ENCODE assay signal across 16 mouse cellular contexts in the genomic region with DNA sequence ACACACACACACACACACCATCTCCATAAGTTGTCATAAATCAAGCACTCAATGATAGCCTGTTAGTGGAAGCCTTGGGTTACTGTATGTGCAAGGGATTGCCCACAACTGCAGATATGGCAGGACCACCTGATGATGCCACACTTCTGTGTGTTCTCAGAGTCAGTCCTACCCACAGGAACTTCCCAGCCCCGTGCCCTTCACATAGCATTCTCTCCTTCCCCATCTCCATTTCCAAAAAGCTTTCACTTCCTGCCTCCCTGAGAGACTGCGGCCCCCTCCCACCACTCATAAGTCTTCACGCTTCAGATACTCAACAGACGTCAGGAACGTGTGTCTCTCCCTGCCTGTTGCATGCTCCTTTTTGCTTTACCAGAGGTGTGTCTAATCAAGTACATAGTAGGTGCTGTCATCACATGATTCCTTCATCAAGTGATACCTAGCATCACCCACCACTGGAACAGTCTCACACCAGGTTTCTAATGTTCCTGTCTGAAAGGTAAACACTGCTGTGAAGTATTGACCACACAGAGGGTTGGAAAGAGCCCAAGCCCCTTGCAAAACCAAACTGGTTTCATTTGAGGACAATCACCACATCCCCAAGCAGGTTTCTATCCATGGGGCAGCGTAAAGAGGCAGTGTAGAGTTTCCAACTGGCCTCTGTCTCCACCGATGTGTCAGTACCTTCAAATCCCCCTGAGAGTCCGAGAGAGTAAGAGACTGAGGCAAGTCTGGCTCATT. TPM values are rescaled to one million over a fixed set of nuclear protein-coding genes. Genes with fewer than 3 reads are reported as not detected.
A peak's percentile ranks its signal among the peaks of the same experiment; 100 is the strongest.
DNase-seq lines count a peak whose midpoint lies in the region; ATAC-seq and TF ChIP-seq lines count a peak whose summit lies in the region.
"Had no signal": no experiment of that assay in that cellular context is flagged by ENCODE, and none has a peak within 500 bp of the region (broad histone marks: within the 10 kb centered on the region; RNA-seq: fewer than 3 reads in every experiment).

No protein-coding gene starts in this region.

- intact Hi-C loops in heart, postnatal 36 days (cut with DNase I) = loop anchor here (5.0 to 10.0 kb wide), 4 partner anchors 260 to 470 kb away; partner anchors contain the start of genes Nup37 and Parpbp

- peak overlapping the region; percentile 70 for H3K4me2 ChIP-seq in heart, embryonic 16.5 days (ENCODE audit: low read depth, low read length)
- H3K4me2 ChIP-seq in stomach, embryonic 14.5 days (replicated peaks; ENCODE audit: low read depth, low read length) = 0 out of 2 replicates have a peak overlapping the region, but pooled peaks have one; percentile 2
- no peak overlapping the region for H3K4me2 ChIP-seq in stomach, postnatal 0 days (replicated peaks; ENCODE audit: low read depth)
- H3K4me2 ChIP-seq: hindbrain, embryonic 13.5 days; neural tube, embryonic 12.5 days had no signal

- no peak for TF ChIP-seq CTCF in stomach, postnatal 0 days (IDR thresholded peaks at IDR 0.05; ENCODE audit: low read depth)

- 0 out of 2 replicates have a peak overlapping the region, but pooled peaks have one; percentile 4 for H3K9ac ChIP-seq in heart, embryonic 16.5 days (ENCODE audit: low read length)
- no peak overlapping the region for H3K9ac ChIP-seq in stomach, embryonic 14.5 days (replicated peaks; ENCODE audit: low read depth, low read length)
- no peak overlapping the region for H3K9ac ChIP-seq in stomach, postnatal 0 days (ENCODE audit: low read length)
- H3K9ac ChIP-seq: hindbrain, embryonic 13.5 days; neural tube, embryonic 12.5 days had no signal

- H3K27me3 ChIP-seq in heart, embryonic 16.5 days (ENCODE audit: control insufficient read depth, insufficient read depth, low read length) = no peaks in the 10 kb centered on the region
- H3K27me3 ChIP-seq in stomach, embryonic 14.5 days (ENCODE audit: control insufficient read depth, insufficient read depth, low read length) = no peaks in the 10 kb centered on the region
- no peaks in the 10 kb centered on the region for H3K27me3 ChIP-seq in stomach, postnatal 0 days (ENCODE audit: control insufficient read depth, insufficient read depth, low read length)
- H3K27me3 ChIP-seq: neural tube, embryonic 12.5 days had no signal

- no peak for TF ChIP-seq EP300 in stomach, postnatal 0 days (optimal IDR thresholded peaks at IDR 0.05)

- H3K4me3 ChIP-seq in heart, embryonic 16.5 days (ENCODE audit: low read length) = no peak overlapping the region
- no peak overlapping the region for H3K4me3 ChIP-seq in stomach, embryonic 14.5 days (ENCODE audit: low read depth, low read length)
- no peak overlapping the region for H3K4me3 ChIP-seq in stomach, postnatal 0 days (ENCODE audit: low read depth, low read length)
- H3K4me3 ChIP-seq: hindbrain, embryonic 13.5 days; neural tube, embryonic 12.5 days had no signal

- peaks cover 31% of the 10 kb centered on the region for H3K4me1 ChIP-seq in heart, embryonic 16.5 days (ENCODE audit: control insufficient read depth, insufficient read depth, low read length)
- peaks cover 21% of the 10 kb centered on the region for H3K4me1 ChIP-seq in stomach, embryonic 14.5 days (ENCODE audit: control insufficient read depth, insufficient read depth, low read length)
- H3K4me1 ChIP-seq in stomach, postnatal 0 days (replicated peaks; ENCODE audit: control insufficient read depth, insufficient read depth) = no peaks in the 10 kb centered on the region

- DNase-seq in heart, postnatal 36 days = no peak
- DNase-seq in stomach, postnatal 0 days (ENCODE audit: low spot score) = no peak
- DNase-seq in right cerebral cortex, postnatal 14 days = no peak
- DNase-seq in urinary bladder, postnatal 14 days (ENCODE audit: low spot score) = no peak
- DNase-seq: adrenal gland, postnatal 14 days; cerebellum, adult 9-10 months; gastrocnemius, postnatal 10 days; kidney, postnatal 36 days; left cerebral cortex, postnatal 4 days; right cerebral cortex, postnatal 4 days had no signal

- peaks cover 3% of the 10 kb centered on the region for H3K9me3 ChIP-seq in heart, embryonic 16.5 days (replicated peaks; ENCODE audit: control insufficient read depth, low read length)
- H3K9me3 ChIP-seq in stomach, embryonic 14.5 days (ENCODE audit: control insufficient read depth, low read depth, low read length) = peaks cover 7% of the 10 kb centered on the region; the same call in 1 of the 2 replicates
- H3K9me3 ChIP-seq in stomach, postnatal 0 days (ENCODE audit: control insufficient read depth, low read length) = no peaks in the 10 kb centered on the region
- H3K9me3 ChIP-seq: hindbrain, embryonic 13.5 days; neural tube, embryonic 12.5 days had no signal

- H3K27ac ChIP-seq in heart, embryonic 16.5 days (ENCODE audit: low read length) = peak overlapping the region; percentile 83
- H3K27ac ChIP-seq in stomach, embryonic 14.5 days (ENCODE audit: low read length) = peak overlapping the region; percentile 68; the same call in 1 of the 2 replicates
- no peak overlapping the region for H3K27ac ChIP-seq in stomach, postnatal 0 days (replicated peaks)
- H3K27ac ChIP-seq: hindbrain, embryonic 13.5 days; neural tube, embryonic 12.5 days had no signal

- no peak for ATAC-seq in heart, embryonic 16.5 days (replicated peaks; ENCODE audit: extremely low read depth, insufficient read depth, low FRiP score)
- ATAC-seq in stomach, embryonic 14.5 days (ENCODE audit: insufficient number of reproducible peaks, insufficient read depth, low FRiP score, low read depth) = 0 out of 2 replicates have a peak, but pooled peaks have one; percentile 16
- ATAC-seq in stomach, postnatal 0 days (ENCODE audit: low FRiP score, low TSS enrichment) = no peak
- ATAC-seq in granulocyte monocyte progenitor cell, adult 5-6 weeks (replicated peaks; ENCODE audit: poor library complexity, severe bottlenecking) = peak; percentile 54
- ATAC-seq: intestine, postnatal 0 days had no signal

- 38% methylated on average over 8 of the region's 8 CpGs for WGBS in heart, embryonic 16.5 days
- 32% methylated on average over 8 of the region's 8 CpGs for WGBS in stomach, embryonic 14.5 days
- WGBS in stomach, postnatal 0 days = 54% methylated on average over 8 of the region's 8 CpGs

- H3K36me3 ChIP-seq in heart, embryonic 16.5 days (ENCODE audit: control insufficient read depth, insufficient read depth) = no peaks in the 10 kb centered on the region
- H3K36me3 ChIP-seq in stomach, embryonic 14.5 days (ENCODE audit: control insufficient read depth, insufficient read depth, low read length) = no peaks in the 10 kb centered on the region
- H3K36me3 ChIP-seq in stomach, postnatal 0 days (ENCODE audit: control insufficient read depth, insufficient read depth, low read length) = no peaks in the 10 kb centered on the region
- H3K36me3 ChIP-seq: hindbrain, embryonic 13.5 days; neural tube, embryonic 12.5 days had no signal

RNA-seq across cellular contexts. Expression of gene Igf1, which starts 0.7 kb away (rescaled TPM):
- polyA plus RNA-seq in heart, embryonic 16.5 days (2015; fragmentation: Nextera tagmentation; extraction: Ambion mirVana) = 27.5 and 28.0 TPM in 2 replicates
- 10 to 100 TPM; 15.5 to 18.8 TPM for total RNA-seq in heart, postnatal 36 days (2021)
- 167 and 172 TPM in 2 replicates for polyA plus RNA-seq in stomach, embryonic 14.5 days (2014; fragmentation: Nextera tagmentation; extraction: Ambion mirVana)
- polyA plus RNA-seq in stomach, postnatal 0 days (2015; fragmentation: Nextera tagmentation; extraction: Ambion mirVana) = 38.1 and 42.5 TPM in 2 replicates
- total RNA-seq in granulocyte monocyte progenitor cell, adult 5-6 weeks (2014; fragmentation: Nextera tagmentation) = not detected in 2 replicates
- total RNA-seq in granulocyte monocyte progenitor cell, adult 5-6 weeks (2017) = 0.04 TPM in 1 of 2 replicates, not detected in the other

Comparison
In these comparisons a context has a peak if more than half of its experiments do, and no peak if none do; other contexts are left out.
1. ATAC-seq: peak in stomach, embryonic 14.5 days (single experiment) and granulocyte monocyte progenitor cell, adult 5-6 weeks (single experiment); none in heart, embryonic 16.5 days (single experiment) and stomach, postnatal 0 days (single experiment).